Mouse (Mus musculus) 3T3-L1 (cell line): Measurements from ENCODE around the gene Asnsd1.
"Not testable (repeated sequence)": the region's sequence is repeated elsewhere in the genome, so short reads cannot be mapped to it uniquely, and the experiment has no call there.

Experiments
- DNase-seq: peaks from one replicate; pipeline ENCODE4 v3.0.0-alpha.2; 2015; ENCODE audit warnings: low read depth, low spot score

The Asnsd1 gene

GRCm38 (mm10) chr1:53352327-53353261 is at the start of gene Asnsd1, which contains the start of the genes Asdurf and Gm28551:
Gene Asnsd1 (minus strand): TSS chr1:53352752.
Gene Asdurf (minus strand): TSS chr1:53352619.
Gene Gm28551 (minus strand): TSS chr1:53352667.
- peak; percentile 97 for DNase-seq

GRCm38 (mm10) chr1:53393936-53394760 is 41.6 kb upstream of the Asnsd1 start:
- DNase-seq, result not testable (repeated sequence)

GRCm38 (mm10) chr1:53388762-53389161 is 36.2 kb upstream of the Asnsd1 start:
- no peak for DNase-seq

GRCm38 (mm10) chr1:53384085-53384688 is 31.6 kb upstream of the Asnsd1 start:
- DNase-seq, result no peak

GRCm38 (mm10) chr1:53377731-53378130 is 25.2 kb upstream of the Asnsd1 start:
- no peak for DNase-seq

GRCm38 (mm10) chr1:53375965-53376364 is 23.4 kb upstream of the Asnsd1 start:
- DNase-seq, result not testable (repeated sequence)

- no peak for DNase-seq
These were observed 6.4 kb upstream of the Asnsd1 start for GRCm38 (mm10) chr1:53358988-53359387.

- DNase-seq, result no peak
These were observed 11.5 kb downstream of the Asnsd1 start for GRCm38 (mm10) chr1:53341071-53341470.

- DNase-seq, result not testable (repeated sequence)
These were observed 15.1 kb downstream of the Asnsd1 start for GRCm38 (mm10) chr1:53337403-53337802.

GRCm38 (mm10) chr1:53335465-53335864 is 17.1 kb downstream of the Asnsd1 start:
- DNase-seq, result no peak

- not testable (repeated sequence) for DNase-seq
These were observed 19.0 kb downstream of the Asnsd1 start for GRCm38 (mm10) chr1:53333527-53333926.

- DNase-seq, result no peak
These were observed 27.6 kb downstream of the Asnsd1 start for GRCm38 (mm10) chr1:53324827-53325494.

GRCm38 (mm10) chr1:53324277-53324676 is 28.3 kb downstream of the Asnsd1 start:
- DNase-seq, result no peak

GRCm38 (mm10) chr1:53323254-53323653 is 29.3 kb downstream of the Asnsd1 start:
- DNase-seq, result no peak

- no peak for DNase-seq
These were observed 30.7 kb downstream of the Asnsd1 start for GRCm38 (mm10) chr1:53321662-53322344.

- peak; percentile 88 for DNase-seq
These were observed 39.3 kb downstream of the Asnsd1 start, which contains the start of gene Osgepl1 for GRCm38 (mm10) chr1:53312989-53313967. Gene Osgepl1 (plus strand): TSS chr1:53313624.

- DNase-seq, result no peak
These were observed 52.0 kb downstream of the Asnsd1 start for GRCm38 (mm10) chr1:53300506-53300905.

GRCm38 (mm10) chr1:53296581-53297383 is 55.8 kb downstream of the Asnsd1 start, which contains the start of the genes Pms1, Ormdl1 and Gm28778:
Gene Pms1 (minus strand): TSS chr1:53297018.
Gene Ormdl1 (plus strand): TSS chr1:53297095.
Gene Gm28778 (plus strand): TSS chr1:53297111.
- DNase-seq, result peak; percentile 95
